ENCODE assay signal across 8 mouse cellular contexts in genomic region chr7:120124844-120125243, GRCm38 (mm10). TPM values are rescaled to one million over a fixed set of nuclear protein-coding genes. Genes with fewer than 3 reads are reported as not detected.
DNase-seq lines count a peak whose midpoint lies in the region; ATAC-seq and TF ChIP-seq lines count a peak whose summit lies in the region.

No protein-coding gene starts in this region.

- H3K9me3 ChIP-seq in embryonic facial prominence, embryonic 15.5 days (replicated peaks), result no peaks in the 10 kb centered on the region
- no peaks in the 10 kb centered on the region for H3K9me3 ChIP-seq in heart, embryonic 12.5 days (replicated peaks)
- no peaks in the 10 kb centered on the region for H3K9me3 ChIP-seq in kidney, embryonic 16.5 days (ENCODE audit: low read length)
- no peaks in the 10 kb centered on the region for H3K9me3 ChIP-seq in limb, embryonic 15.5 days
- no peaks in the 10 kb centered on the region for H3K9me3 ChIP-seq in midbrain, postnatal 0 days (ENCODE audit: low read length)
- no peaks in the 10 kb centered on the region for H3K9me3 ChIP-seq in stomach, postnatal 0 days (ENCODE audit: control insufficient read depth, low read length)

- H3K4me1 ChIP-seq in embryonic facial prominence, embryonic 15.5 days, result peaks cover 12% of the 10 kb centered on the region
- peaks cover 9% of the 10 kb centered on the region for H3K4me1 ChIP-seq in heart, embryonic 12.5 days (replicated peaks)
- peaks cover 26% of the 10 kb centered on the region for H3K4me1 ChIP-seq in kidney, embryonic 16.5 days (ENCODE audit: insufficient read depth, low read length)
- H3K4me1 ChIP-seq in limb, embryonic 15.5 days, result peaks cover 9% of the 10 kb centered on the region
- H3K4me1 ChIP-seq in midbrain, postnatal 0 days (ENCODE audit: insufficient read depth, low read length), result no peaks in the 10 kb centered on the region
- no peaks in the 10 kb centered on the region for H3K4me1 ChIP-seq in stomach, postnatal 0 days (replicated peaks; ENCODE audit: control insufficient read depth, insufficient read depth)

- peak; percentile 58 for ATAC-seq in embryonic facial prominence, embryonic 15.5 days (ENCODE audit: insufficient number of reproducible peaks, low FRiP score, low TSS enrichment, low read depth)
- ATAC-seq in heart, embryonic 12.5 days (ENCODE audit: insufficient number of reproducible peaks, low FRiP score), result 0 out of 2 replicates have a peak, but pooled peaks have one; percentile 65
- peak; percentile 91 for ATAC-seq in kidney, embryonic 16.5 days (ENCODE audit: low FRiP score, low TSS enrichment)
- no peak for ATAC-seq in limb, embryonic 15.5 days (ENCODE audit: insufficient number of reproducible peaks, low FRiP score, low TSS enrichment, low read depth)
- ATAC-seq in midbrain, postnatal 0 days (ENCODE audit: low FRiP score), result peak; percentile 93
- ATAC-seq in stomach, postnatal 0 days (ENCODE audit: low FRiP score, low TSS enrichment), result peak; percentile 83

- no peak overlapping the region for H3K27ac ChIP-seq in embryonic facial prominence, embryonic 15.5 days (replicated peaks)
- H3K27ac ChIP-seq in heart, embryonic 12.5 days (ENCODE audit: poor library complexity, severe bottlenecking), result no peak overlapping the region
- H3K27ac ChIP-seq in kidney, embryonic 16.5 days (ENCODE audit: low read length), result peak overlapping the region; percentile 68
- H3K27ac ChIP-seq in limb, embryonic 15.5 days, result peak overlapping the region; percentile 27; the same call in 1 of the 2 replicates
- H3K27ac ChIP-seq in midbrain, postnatal 0 days (ENCODE audit: low read depth, low read length), result no peak overlapping the region
- H3K27ac ChIP-seq in stomach, postnatal 0 days (replicated peaks), result no peak overlapping the region

- H3K4me2 ChIP-seq in embryonic facial prominence, embryonic 15.5 days (replicated peaks), result no peak overlapping the region
- H3K4me2 ChIP-seq in heart, embryonic 12.5 days, result no peak overlapping the region
- no peak overlapping the region for H3K4me2 ChIP-seq in kidney, embryonic 16.5 days (replicated peaks; ENCODE audit: low read depth, low read length)
- H3K4me2 ChIP-seq in limb, embryonic 15.5 days, result no peak overlapping the region
- H3K4me2 ChIP-seq in midbrain, postnatal 0 days (ENCODE audit: low read depth, low read length, poor library complexity, severe bottlenecking), result no peak overlapping the region
- no peak overlapping the region for H3K4me2 ChIP-seq in stomach, postnatal 0 days (replicated peaks; ENCODE audit: low read depth)

- 0% methylated on average over 3 of the region's 3 CpGs for WGBS in embryonic facial prominence, embryonic 15.5 days
- WGBS in heart, embryonic 12.5 days, result 5% methylated on average over 3 of the region's 3 CpGs
- WGBS in kidney, embryonic 16.5 days, result 3% methylated on average over 3 of the region's 3 CpGs
- 0% methylated on average over 3 of the region's 3 CpGs for WGBS in limb, embryonic 15.5 days
- 0% methylated on average over 3 of the region's 3 CpGs for WGBS in midbrain, postnatal 0 days
- 0% methylated on average over 3 of the region's 3 CpGs for WGBS in stomach, postnatal 0 days

- H3K36me3 ChIP-seq in embryonic facial prominence, embryonic 15.5 days, result peaks cover 12% of the 10 kb centered on the region; the same call in 1 of the 2 replicates
- H3K36me3 ChIP-seq in heart, embryonic 12.5 days, result peaks cover 10% of the 10 kb centered on the region; the same call in 1 of the 2 replicates
- peaks cover 13% of the 10 kb centered on the region; the same call in 1 of the 2 replicates for H3K36me3 ChIP-seq in kidney, embryonic 16.5 days (ENCODE audit: insufficient read depth, low read length)
- peaks cover 5% of the 10 kb centered on the region; the same call in 1 of the 2 replicates for H3K36me3 ChIP-seq in limb, embryonic 15.5 days
- no peaks in the 10 kb centered on the region for H3K36me3 ChIP-seq in midbrain, postnatal 0 days (ENCODE audit: insufficient read depth, low read length)
- H3K36me3 ChIP-seq in stomach, postnatal 0 days (ENCODE audit: control insufficient read depth, insufficient read depth, low read length), result no peaks in the 10 kb centered on the region

- TF ChIP-seq EP300 in stomach, postnatal 0 days (optimal IDR thresholded peaks at IDR 0.05), result no peak

- H3K9ac ChIP-seq in embryonic facial prominence, embryonic 15.5 days, result no peak overlapping the region
- no peak overlapping the region for H3K9ac ChIP-seq in heart, embryonic 12.5 days
- H3K9ac ChIP-seq in kidney, embryonic 16.5 days (replicated peaks; ENCODE audit: low read length), result 0 out of 2 replicates have a peak overlapping the region, but pooled peaks have one; percentile 10
- no peak overlapping the region for H3K9ac ChIP-seq in limb, embryonic 15.5 days
- no peak overlapping the region for H3K9ac ChIP-seq in midbrain, postnatal 0 days (replicated peaks; ENCODE audit: low read length, poor library complexity, severe bottlenecking)
- H3K9ac ChIP-seq in stomach, postnatal 0 days (ENCODE audit: low read length), result no peak overlapping the region

- TF ChIP-seq CTCF in midbrain, postnatal 0 days (IDR thresholded peaks at IDR 0.05), result peak; percentile 95
- peak; percentile 95 for TF ChIP-seq CTCF in stomach, postnatal 0 days (IDR thresholded peaks at IDR 0.05; ENCODE audit: low read depth)

- H3K27me3 ChIP-seq in embryonic facial prominence, embryonic 15.5 days, result no peaks in the 10 kb centered on the region
- no peaks in the 10 kb centered on the region for H3K27me3 ChIP-seq in heart, embryonic 12.5 days (replicated peaks)
- H3K27me3 ChIP-seq in kidney, embryonic 16.5 days (ENCODE audit: insufficient read depth, low read length), result no peaks in the 10 kb centered on the region
- H3K27me3 ChIP-seq in limb, embryonic 15.5 days, result no peaks in the 10 kb centered on the region
- H3K27me3 ChIP-seq in midbrain, postnatal 0 days (ENCODE audit: insufficient read depth, low read length), result no peaks in the 10 kb centered on the region
- no peaks in the 10 kb centered on the region for H3K27me3 ChIP-seq in stomach, postnatal 0 days (ENCODE audit: control insufficient read depth, insufficient read depth, low read length)

- H3K4me3 ChIP-seq in embryonic facial prominence, embryonic 15.5 days (replicated peaks), result no peak overlapping the region
- H3K4me3 ChIP-seq in heart, embryonic 12.5 days, result no peak overlapping the region
- H3K4me3 ChIP-seq in kidney, embryonic 16.5 days (ENCODE audit: low read length), result no peak overlapping the region
- H3K4me3 ChIP-seq in limb, embryonic 15.5 days, result no peak overlapping the region
- no peak overlapping the region for H3K4me3 ChIP-seq in midbrain, postnatal 0 days (ENCODE audit: low read depth, low read length)
- no peak overlapping the region for H3K4me3 ChIP-seq in stomach, postnatal 0 days (ENCODE audit: low read depth, low read length)

- DNase-seq in B cell, adult 2 months, result peak; percentile 11 to 14
- peak; percentile 68 to 80 for DNase-seq in adrenal gland, postnatal 36 days
- DNase-seq in midbrain, postnatal 0 days (ENCODE audit: low spot score), result peak; percentile 86
- peak; percentile 69 for DNase-seq in stomach, postnatal 0 days (ENCODE audit: low spot score)

RNA-seq across cellular contexts. Expression of gene Zp2, which starts 20.2 kb away (rescaled TPM):
- total RNA-seq in adrenal gland, postnatal 36 days (2021), result not detected
- 0.09 TPM in 2 replicates for polyA plus RNA-seq in embryonic facial prominence, embryonic 15.5 days (2015; fragmentation: Nextera tagmentation; extraction: Ambion mirVana)
- polyA plus RNA-seq in heart, embryonic 12.5 days (2016; fragmentation: Nextera tagmentation; extraction: Ambion mirVana), result not detected in 2 replicates
- polyA plus RNA-seq in kidney, embryonic 16.5 days (2015; fragmentation: Nextera tagmentation; extraction: Ambion mirVana), result not detected in 2 replicates
- 0.51 and 0.58 TPM in 2 replicates for polyA plus RNA-seq in limb, embryonic 15.5 days (2015; fragmentation: Nextera tagmentation; extraction: Ambion mirVana)
- total RNA-seq in midbrain, postnatal 0 days (2014; rRNA removed), result not detected in 2 replicates
- polyA plus RNA-seq in midbrain, postnatal 0 days (2015; fragmentation: Nextera tagmentation; extraction: Ambion mirVana), result not detected in 2 replicates
- not detected in 2 replicates for polyA plus RNA-seq in stomach, postnatal 0 days (2015; fragmentation: Nextera tagmentation; extraction: Ambion mirVana)

RNA-seq across cellular contexts. Expression of gene Tmem159, which starts 22.7 kb away (rescaled TPM):
- 10 to 100 TPM; 94.4 to 98.7 TPM for total RNA-seq in adrenal gland, postnatal 36 days (2021)
- polyA plus RNA-seq in embryonic facial prominence, embryonic 15.5 days (2015; fragmentation: Nextera tagmentation; extraction: Ambion mirVana), result 31.2 and 32.2 TPM in 2 replicates
- polyA plus RNA-seq in heart, embryonic 12.5 days (2016; fragmentation: Nextera tagmentation; extraction: Ambion mirVana), result 22.3 and 22.6 TPM in 2 replicates
- 34.3 and 40.4 TPM in 2 replicates for polyA plus RNA-seq in kidney, embryonic 16.5 days (2015; fragmentation: Nextera tagmentation; extraction: Ambion mirVana)
- polyA plus RNA-seq in limb, embryonic 15.5 days (2015; fragmentation: Nextera tagmentation; extraction: Ambion mirVana), result 28.2 and 29.2 TPM in 2 replicates
- 11.8 and 15.2 TPM in 2 replicates for total RNA-seq in midbrain, postnatal 0 days (2014; rRNA removed)
- polyA plus RNA-seq in midbrain, postnatal 0 days (2015; fragmentation: Nextera tagmentation; extraction: Ambion mirVana), result 17.5 and 17.6 TPM in 2 replicates
- polyA plus RNA-seq in stomach, postnatal 0 days (2015; fragmentation: Nextera tagmentation; extraction: Ambion mirVana), result 31.9 and 33.9 TPM in 2 replicates

RNA-seq across cellular contexts. Expression of gene Dnah3, which starts 29.8 kb away (rescaled TPM):
- total RNA-seq in adrenal gland, postnatal 36 days (2021), result under 1 TPM; 0.16 to 0.20 TPM
- 1.1 and 2.0 TPM in 2 replicates for polyA plus RNA-seq in embryonic facial prominence, embryonic 15.5 days (2015; fragmentation: Nextera tagmentation; extraction: Ambion mirVana)
- not detected in 2 replicates for polyA plus RNA-seq in heart, embryonic 12.5 days (2016; fragmentation: Nextera tagmentation; extraction: Ambion mirVana)
- polyA plus RNA-seq in kidney, embryonic 16.5 days (2015; fragmentation: Nextera tagmentation; extraction: Ambion mirVana), result not detected in 2 replicates
- not detected in 2 replicates for polyA plus RNA-seq in limb, embryonic 15.5 days (2015; fragmentation: Nextera tagmentation; extraction: Ambion mirVana)
- total RNA-seq in midbrain, postnatal 0 days (2014; rRNA removed), result 0.66 and 2.8 TPM in 2 replicates
- polyA plus RNA-seq in midbrain, postnatal 0 days (2015; fragmentation: Nextera tagmentation; extraction: Ambion mirVana), result 0.10 and 0.15 TPM in 2 replicates
- 0.02 TPM in 1 of 2 replicates, not detected in the other for polyA plus RNA-seq in stomach, postnatal 0 days (2015; fragmentation: Nextera tagmentation; extraction: Ambion mirVana)

RNA-seq across cellular contexts. Expression of gene Anks4b, which starts 48.8 kb away (rescaled TPM):
- total RNA-seq in adrenal gland, postnatal 36 days (2021), result under 1 TPM; 0.16 to 0.63 TPM
- 0.04 TPM in 1 of 2 replicates, not detected in the other for polyA plus RNA-seq in embryonic facial prominence, embryonic 15.5 days (2015; fragmentation: Nextera tagmentation; extraction: Ambion mirVana)
- 0.05 TPM in 1 of 2 replicates, not detected in the other for polyA plus RNA-seq in heart, embryonic 12.5 days (2016; fragmentation: Nextera tagmentation; extraction: Ambion mirVana)
- 3.5 TPM in 2 replicates for polyA plus RNA-seq in kidney, embryonic 16.5 days (2015; fragmentation: Nextera tagmentation; extraction: Ambion mirVana)
- polyA plus RNA-seq in limb, embryonic 15.5 days (2015; fragmentation: Nextera tagmentation; extraction: Ambion mirVana), result not detected in 2 replicates
- not detected in 2 replicates for total RNA-seq in midbrain, postnatal 0 days (2014; rRNA removed)
- polyA plus RNA-seq in midbrain, postnatal 0 days (2015; fragmentation: Nextera tagmentation; extraction: Ambion mirVana), result not detected in 2 replicates
- polyA plus RNA-seq in stomach, postnatal 0 days (2015; fragmentation: Nextera tagmentation; extraction: Ambion mirVana), result 1.1 and 1.2 TPM in 2 replicates

Comparison
In these comparisons a context has a peak if more than half of its experiments do, and no peak if none do; other contexts are left out.
1. DNase-seq: peak in every context shown above with its lines; median percentile 86 in midbrain, postnatal 0 days; 74 in adrenal gland, postnatal 36 days; 69 in stomach, postnatal 0 days; 12 in B cell, adult 2 months.
2. H3K27ac ChIP-seq: peak in kidney, embryonic 16.5 days (single experiment) and limb, embryonic 15.5 days (single experiment); none in embryonic facial prominence, embryonic 15.5 days (single experiment), heart, embryonic 12.5 days (single experiment), midbrain, postnatal 0 days (single experiment) and stomach, postnatal 0 days (single experiment).